Mouse (Mus musculus) adrenal gland, adult (tissue): ENCODE measurements at regions not wholly inside any gene's neighbourhood (a gene's known extent, or its start where the extent isn't known, plus 50 kb on each side); places are given as distances from the start of the nearest gene placed in this dataset.
"Not testable (repeated sequence)": the region's sequence is repeated elsewhere in the genome, so short reads cannot be mapped to it uniquely, and the experiment has no call there.

Experiments
- DNase-seq, 2 experiments: peaks; one replicate each; pipeline ENCODE4 v3.0.0; 2022 to 2023; ENCODE audit warnings: low spot score in 1 of 2; ENCODE audit not compliant: inconsistent age in 2 of 2

GRCm38 (mm10) chr2:107468671-107469070, 178.2 kb downstream of the Kcna4 start:
- no peak for DNase-seq

DNA sequence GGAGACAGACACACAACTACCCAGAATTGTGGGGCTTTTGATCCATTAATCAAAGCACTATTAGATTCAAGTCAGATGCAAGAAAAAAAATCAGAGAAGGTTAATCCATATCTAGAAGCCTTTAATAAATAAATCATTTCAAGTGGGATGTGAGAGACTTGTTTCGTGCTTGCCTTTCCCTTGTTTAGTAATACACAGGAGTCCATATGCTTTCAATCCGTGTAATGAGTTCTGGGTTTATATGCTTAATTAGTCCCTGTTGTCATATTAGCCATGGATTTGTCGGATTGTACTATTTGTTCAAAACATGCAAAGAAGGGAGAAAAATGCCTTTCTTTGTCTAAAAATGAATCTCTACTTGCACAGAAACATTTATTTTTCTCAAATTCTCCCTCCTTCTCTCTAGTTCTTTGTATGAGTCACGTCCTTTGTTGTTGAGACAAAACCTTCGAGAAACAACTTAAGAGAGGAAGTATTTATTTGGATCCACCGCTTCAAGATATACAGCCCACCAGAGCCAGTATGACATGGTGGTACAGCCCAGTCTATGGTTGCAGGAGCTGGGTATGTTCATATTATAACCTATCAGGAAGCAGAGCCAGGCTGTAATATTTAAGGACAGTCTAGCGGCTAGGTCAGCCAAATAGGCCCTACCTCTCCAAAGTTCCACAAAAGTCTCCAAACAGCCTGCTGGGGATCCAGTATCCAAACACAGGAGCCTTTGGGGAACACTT, 213.4 kb downstream of the Kcna4 start:
- DNase-seq: no peak

- DNase-seq: no peak
These were observed 217.2 kb downstream of the Kcna4 start for GRCm38 (mm10) chr2:107507426-107508167.

DNA sequence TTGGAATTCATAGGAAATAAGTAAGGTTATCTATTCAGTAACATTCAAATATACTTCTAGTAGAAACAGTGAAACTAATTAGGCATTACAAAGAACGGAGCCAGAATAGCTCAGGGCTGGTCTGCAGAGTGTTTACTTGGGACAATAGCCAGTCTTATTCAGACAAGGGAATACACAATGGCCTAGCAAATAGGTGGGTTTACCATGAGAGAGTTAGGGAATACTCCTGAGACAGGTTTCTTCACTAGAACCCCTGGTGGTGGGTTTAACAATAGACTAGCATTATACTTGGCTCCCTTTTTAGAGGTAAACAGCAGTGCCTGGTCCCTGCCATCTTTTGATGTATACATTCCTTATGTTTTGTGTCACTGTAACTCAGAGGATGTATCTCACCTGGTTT, 225.0 kb downstream of the Kcna4 start:
- DNase-seq: not testable (repeated sequence)

DNA sequence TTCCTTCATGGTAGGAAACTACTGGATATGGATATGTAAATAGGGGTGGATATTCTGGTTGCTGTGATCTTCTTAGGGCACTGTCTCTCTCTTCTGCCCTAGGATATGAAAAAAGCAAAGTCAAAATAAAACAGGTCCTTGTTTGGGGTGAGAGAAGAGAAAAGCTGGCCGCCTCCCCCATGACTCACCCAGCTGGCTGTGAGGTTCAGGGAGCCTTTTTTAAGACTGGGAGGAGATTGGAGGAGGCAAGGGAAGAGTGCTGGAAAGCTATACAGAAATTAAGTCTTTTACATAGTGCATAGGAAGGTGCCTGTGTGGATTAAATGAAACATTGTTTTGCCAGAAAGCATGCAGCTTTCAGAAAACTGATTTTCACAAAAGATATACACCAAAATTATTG, 227.7 kb downstream of the Kcna4 start:
- DNase-seq: no peak

DNA sequence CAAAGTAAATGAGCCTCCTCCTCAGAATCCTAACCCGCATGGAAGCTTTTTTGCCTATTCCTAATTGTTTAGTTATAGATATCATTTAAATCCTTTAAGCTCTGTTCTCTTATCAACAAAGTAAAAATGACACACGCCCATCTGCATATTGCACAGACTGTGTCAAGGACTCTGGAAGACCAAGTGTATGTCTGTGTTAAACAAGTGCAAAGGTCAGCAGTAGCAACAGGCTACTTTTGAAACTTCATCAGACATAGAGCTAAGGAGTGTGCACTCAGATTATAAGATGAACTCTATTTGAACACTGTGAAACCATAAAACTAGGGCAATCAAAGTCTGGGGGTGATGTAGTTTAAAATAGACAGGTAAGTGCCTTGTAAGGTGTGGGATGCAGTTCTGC, 228.3 kb downstream of the Kcna4 start:
- no peak for DNase-seq

GRCm38 (mm10) chr2:107519326-107519725, 228.9 kb downstream of the Kcna4 start:
- DNase-seq: no peak

DNA sequence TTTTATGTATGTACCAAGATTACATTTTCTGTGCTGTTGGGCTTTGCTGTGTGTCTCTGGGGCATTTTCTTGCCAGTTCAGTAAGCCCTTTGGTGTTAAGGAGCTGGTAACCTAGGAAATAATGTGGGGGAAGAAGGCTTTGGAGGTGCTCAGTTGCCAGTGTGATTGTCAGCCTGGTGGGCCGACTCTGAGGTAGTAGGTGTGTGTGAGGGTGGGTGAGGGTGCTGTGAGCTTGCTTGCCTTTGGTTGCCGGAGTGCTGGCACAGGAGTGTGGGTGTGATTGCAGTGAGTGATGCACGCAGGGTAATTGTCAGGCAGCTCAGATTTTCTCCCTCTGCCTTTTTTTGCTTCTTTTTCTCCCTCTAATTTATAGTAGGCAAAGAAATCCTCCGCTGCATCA, 229.3 kb downstream of the Kcna4 start:
- no peak for DNase-seq

DNA sequence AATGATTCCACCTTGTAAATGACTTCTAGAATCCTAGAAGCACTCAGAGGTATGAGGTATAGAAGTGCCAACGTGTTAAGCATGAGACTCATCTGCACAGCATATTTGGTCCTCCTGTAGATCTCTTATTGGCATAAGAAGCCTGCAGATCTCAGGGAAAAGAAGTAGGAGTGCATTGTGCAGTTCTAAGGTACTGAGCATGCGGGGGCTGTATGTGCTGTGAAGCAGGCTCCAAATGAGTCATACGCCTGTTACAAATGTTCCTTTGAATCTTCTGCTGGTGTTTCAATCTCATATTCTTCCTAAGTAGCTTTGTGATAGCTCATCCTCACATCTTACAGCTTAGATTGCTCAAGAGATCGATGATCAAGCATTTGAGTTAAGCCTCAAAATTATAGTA, 252.7 kb downstream of the Kcna4 start:
- no peak for DNase-seq

- DNase-seq: no peak
These were observed 262.1 kb downstream of the Kcna4 start for GRCm38 (mm10) chr2:107552569-107552968.

GRCm38 (mm10) chr2:107556239-107556638, 265.8 kb downstream of the Kcna4 start:
- DNase-seq: no peak

GRCm38 (mm10) chr2:107569618-107570017, 279.2 kb downstream of the Kcna4 start:
- DNase-seq: no peak

- DNase-seq: peak; percentile 6 to 32
These were observed 319.6 kb downstream of the Kcna4 start for GRCm38 (mm10) chr2:107609872-107610559.

DNA sequence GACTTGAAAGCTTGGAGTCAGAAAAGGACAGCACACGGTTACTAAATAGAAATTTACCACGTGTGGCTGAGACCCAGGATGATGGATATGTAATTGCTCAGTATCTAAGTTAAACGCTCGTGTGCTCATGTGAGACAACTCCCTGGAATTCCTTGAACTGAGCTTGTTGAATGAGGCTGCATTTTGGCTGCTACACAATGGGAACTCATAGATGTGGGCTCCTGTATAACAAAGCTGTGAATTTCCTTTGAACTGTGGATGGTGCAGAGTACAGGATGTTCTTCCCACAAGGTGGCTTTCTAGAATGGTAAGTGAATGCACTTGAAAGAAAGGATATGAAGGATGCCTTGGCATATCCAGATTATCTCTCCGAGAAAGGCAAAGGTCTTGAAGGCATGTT, 321.4 kb downstream of the Kcna4 start:
- DNase-seq: no peak

DNA sequence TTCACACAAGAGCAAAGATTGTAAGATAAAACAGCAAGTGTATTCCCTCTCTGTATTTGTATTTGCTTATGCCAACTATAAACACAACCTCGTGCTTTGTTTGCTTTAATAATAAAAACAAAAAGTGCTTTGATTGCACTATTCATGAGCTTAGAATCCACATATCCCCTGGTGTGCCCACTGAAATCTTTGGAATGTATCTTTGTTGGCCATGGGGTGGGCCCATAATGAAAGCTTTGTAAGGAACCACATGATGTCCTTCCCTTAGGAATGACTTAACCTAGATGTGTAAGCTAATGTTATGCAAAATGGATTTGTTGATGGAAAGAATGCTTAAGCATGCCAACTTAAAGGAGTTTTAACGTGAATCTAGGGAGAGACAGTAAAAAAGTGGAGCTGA, 321.8 kb downstream of the Kcna4 start:
- DNase-seq: no peak

DNA sequence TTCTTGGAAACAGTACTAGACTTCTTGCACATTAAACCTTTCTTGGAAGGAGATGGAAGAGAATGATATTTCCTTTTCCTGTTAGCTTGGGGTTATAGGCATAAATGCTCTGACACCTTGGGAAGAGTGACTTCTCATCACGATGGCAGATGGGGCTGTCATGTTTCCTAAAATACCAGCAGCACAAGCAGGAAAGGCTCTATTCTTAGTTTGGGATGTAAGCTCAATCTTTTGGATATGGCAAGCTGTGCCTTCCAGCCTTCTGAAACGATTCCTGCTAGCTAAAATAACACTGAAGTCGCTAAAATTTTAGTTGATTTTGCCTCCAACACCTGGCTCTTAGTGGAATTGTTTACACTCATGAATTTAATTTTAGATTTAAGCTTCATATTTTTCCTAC, 324.3 kb downstream of the Kcna4 start:
- DNase-seq: no peak

GRCm38 (mm10) chr2:107627458-107627857, 337.0 kb downstream of the Kcna4 start:
- DNase-seq: no peak

DNA sequence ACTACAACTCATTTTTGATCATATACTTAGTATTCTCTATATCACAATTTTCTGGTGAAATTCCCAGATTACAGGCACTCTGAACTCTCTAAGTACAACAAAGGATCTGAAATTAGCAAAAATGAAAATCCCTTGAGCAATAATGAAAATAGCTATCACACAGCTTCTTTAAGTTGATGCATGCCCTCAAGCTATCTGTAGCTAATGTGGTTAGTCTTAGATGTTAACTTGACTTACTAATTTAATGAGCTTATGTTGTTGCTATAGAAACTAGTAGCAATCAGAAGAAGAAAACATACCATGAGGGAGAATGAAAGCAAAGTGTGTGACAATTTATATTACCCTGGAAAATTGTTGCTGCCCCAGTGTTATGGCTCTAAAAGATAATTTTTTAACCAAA, 368.7 kb downstream of the Kcna4 start:
- no peak for DNase-seq
